Mouse (Mus musculus) liver, adult 2 months (tissue): ENCODE results near the gene Psd4.

Experiments used
- CTCF ChIP-seq: fragments of 200-500 bp; IDR thresholded peaks from 2 replicates; pipeline ENCODE4 v1.5.1; 2011; ENCODE audit warnings: low read depth, low read length, control low read depth
- POLR2A ChIP-seq: fragments of 200-500 bp; IDR thresholded peaks from 2 replicates; pipeline ENCODE4 v1.6.1; 2011; ENCODE audit warnings: low read length, control low read depth; ENCODE audit not compliant: insufficient read depth; ENCODE audit errors: extremely low read depth

DNA sequence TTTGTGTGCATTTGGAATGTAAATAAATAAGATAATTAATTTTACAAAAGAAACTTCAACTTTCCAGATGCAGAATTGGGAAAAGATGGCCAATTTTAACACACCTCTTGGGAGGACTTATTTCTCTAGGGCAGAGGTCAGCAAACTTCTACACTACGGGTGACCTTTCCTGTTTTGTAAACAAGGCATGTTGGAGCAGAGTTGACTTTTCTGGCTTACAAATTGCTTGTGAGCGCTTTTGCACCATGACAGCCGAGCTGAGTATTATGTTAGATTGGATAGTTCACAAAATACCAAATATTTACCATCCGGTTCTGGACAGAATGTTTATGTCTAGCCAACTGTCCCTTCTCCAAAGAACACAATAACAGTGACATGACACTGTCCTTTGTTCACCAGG lies 22.8 kb upstream of the Psd4 start:
- TF ChIP-seq CTCF (no peak), POLR2A (no peak)
